Mouse (Mus musculus): ENCODE measurements around the gene Izumo4. TPM values are rescaled to one million over a fixed set of nuclear protein-coding genes. Genes with fewer than 3 reads are reported as not detected.

Gene Izumo4
- polyA plus RNA-seq, 1 experiment = 1.2 TPM

GRCm38 (mm10) chr10:80666837-80667412 is 35.1 kb upstream of the Izumo4 start:
- Histone ChIP-seq H3K4me1 (ENCODE audit: control insufficient read depth) (peaks cover 83% of the 10 kb centered on the region), H3K9me3 (ENCODE audit: control insufficient read depth, low read length) (no peaks in the 10 kb centered on the region), H3K27me3 (ENCODE audit: control insufficient read depth) (no peaks in the 10 kb centered on the region), H3K4me3 (replicated peaks) (no peak overlapping the region), H3K36me3 (ENCODE audit: control insufficient read depth) (peaks cover 70% of the 10 kb centered on the region)
- TF ChIP-seq TAL1 (IDR thresholded peaks at IDR 0.05; ENCODE audit: low read length) (no peak), GATA1 (IDR thresholded peaks at IDR 0.05; ENCODE audit: low read length) (no peak)

- Histone ChIP-seq H3K9me3 (ENCODE audit: control insufficient read depth, low read length) (no peaks in the 10 kb centered on the region), H3K27me3 (ENCODE audit: control insufficient read depth) (no peaks in the 10 kb centered on the region), H3K4me1 (ENCODE audit: control insufficient read depth) (peaks cover 87% of the 10 kb centered on the region), H3K36me3 (ENCODE audit: control insufficient read depth) (peaks cover 87% of the 10 kb centered on the region), H3K4me3 (replicated peaks) (no peak overlapping the region)
- no peak for TF ChIP-seq GATA1 (IDR thresholded peaks at IDR 0.05; ENCODE audit: low read length)
Measured at GRCm38 (mm10) chr10:80668614-80669013, 33.4 kb upstream of the Izumo4 start.

GRCm38 (mm10) chr10:80669018-80669417 is 33.0 kb upstream of the Izumo4 start:
- Histone ChIP-seq H3K9me3 (ENCODE audit: control insufficient read depth, low read length) (no peaks in the 10 kb centered on the region), H3K4me3 (replicated peaks) (no peak overlapping the region), H3K27me3 (ENCODE audit: control insufficient read depth) (no peaks in the 10 kb centered on the region), H3K36me3 (ENCODE audit: control insufficient read depth) (peaks cover 91% of the 10 kb centered on the region), H3K4me1 (ENCODE audit: control insufficient read depth) (peaks cover 87% of the 10 kb centered on the region)
- no peak for TF ChIP-seq TAL1 (IDR thresholded peaks at IDR 0.05; ENCODE audit: low read length)
- no peak for TF ChIP-seq GATA1 (IDR thresholded peaks at IDR 0.05; ENCODE audit: low read length)

GRCm38 (mm10) chr10:80669737-80670485 is 32.1 kb upstream of the Izumo4 start:
- TF ChIP-seq TAL1 (IDR thresholded peaks at IDR 0.05; ENCODE audit: low read length) = no peak
- no peak for TF ChIP-seq GATA1 (IDR thresholded peaks at IDR 0.05; ENCODE audit: low read length)
- no peaks in the 10 kb centered on the region for H3K9me3 ChIP-seq (ENCODE audit: control insufficient read depth, low read length)
- no peak overlapping the region for H3K4me3 ChIP-seq (replicated peaks)
- no peaks in the 10 kb centered on the region for H3K27me3 ChIP-seq (ENCODE audit: control insufficient read depth)
- H3K36me3 ChIP-seq (ENCODE audit: control insufficient read depth) = peaks cover 100% of the 10 kb centered on the region
- peaks cover 87% of the 10 kb centered on the region for H3K4me1 ChIP-seq (ENCODE audit: control insufficient read depth)

GRCm38 (mm10) chr10:80670531-80670930 is 31.5 kb upstream of the Izumo4 start:
- peaks cover 87% of the 10 kb centered on the region for H3K4me1 ChIP-seq (ENCODE audit: control insufficient read depth)
- peaks cover 94% of the 10 kb centered on the region for H3K36me3 ChIP-seq (ENCODE audit: control insufficient read depth)
- TF ChIP-seq GATA1 (IDR thresholded peaks at IDR 0.05; ENCODE audit: low read length) (no peak), TAL1 (IDR thresholded peaks at IDR 0.05; ENCODE audit: low read length) (no peak)
- H3K4me3 ChIP-seq (replicated peaks) = no peak overlapping the region
- no peaks in the 10 kb centered on the region for H3K9me3 ChIP-seq (ENCODE audit: control insufficient read depth, low read length)
- H3K27me3 ChIP-seq (ENCODE audit: control insufficient read depth) = no peaks in the 10 kb centered on the region

GRCm38 (mm10) chr10:80671251-80671650 is 30.7 kb upstream of the Izumo4 start:
- no peak overlapping the region for H3K4me3 ChIP-seq (replicated peaks)

GRCm38 (mm10) chr10:80671936-80672690 is 29.9 kb upstream of the Izumo4 start:
- H3K9me3 ChIP-seq (ENCODE audit: control insufficient read depth, low read length) = no peaks in the 10 kb centered on the region
- no peak for TF ChIP-seq GATA1 (IDR thresholded peaks at IDR 0.05; ENCODE audit: low read length)
- no peak for TF ChIP-seq TAL1 (IDR thresholded peaks at IDR 0.05; ENCODE audit: low read length)
- H3K36me3 ChIP-seq (ENCODE audit: control insufficient read depth) = peaks cover 78% of the 10 kb centered on the region
- no peaks in the 10 kb centered on the region for H3K27me3 ChIP-seq (ENCODE audit: control insufficient read depth)
- peak overlapping the region; percentile 5 for H3K4me3 ChIP-seq (replicated peaks)
- H3K4me1 ChIP-seq (ENCODE audit: control insufficient read depth) = peaks cover 82% of the 10 kb centered on the region

More at GRCm38 (mm10) chr10:80671251-80671650, 30.7 kb upstream of the Izumo4 start:
- H3K9me3 ChIP-seq (ENCODE audit: control insufficient read depth, low read length) = no peaks in the 10 kb centered on the region
- H3K36me3 ChIP-seq (ENCODE audit: control insufficient read depth) = peaks cover 87% of the 10 kb centered on the region
- no peak for TF ChIP-seq TAL1 (IDR thresholded peaks at IDR 0.05; ENCODE audit: low read length)
- peaks cover 81% of the 10 kb centered on the region for H3K4me1 ChIP-seq (ENCODE audit: control insufficient read depth)
- no peaks in the 10 kb centered on the region for H3K27me3 ChIP-seq (ENCODE audit: control insufficient read depth)

- Histone ChIP-seq H3K9me3 (ENCODE audit: control insufficient read depth, low read length) (no peaks in the 10 kb centered on the region), H3K27me3 (ENCODE audit: control insufficient read depth) (no peaks in the 10 kb centered on the region), H3K4me1 (ENCODE audit: control insufficient read depth) (peaks cover 89% of the 10 kb centered on the region), H3K4me3 (replicated peaks) (peak overlapping the region; percentile 81), H3K36me3 (ENCODE audit: control insufficient read depth) (peaks cover 62% of the 10 kb centered on the region)
- TF ChIP-seq GATA1 (IDR thresholded peaks at IDR 0.05; ENCODE audit: low read length) = no peak
- TF ChIP-seq TAL1 (IDR thresholded peaks at IDR 0.05; ENCODE audit: low read length) = no peak
Measured at GRCm38 (mm10) chr10:80673690-80674089, 28.3 kb upstream of the Izumo4 start.

GRCm38 (mm10) chr10:80674161-80674711 is 27.7 kb upstream of the Izumo4 start:
- peak overlapping the region; percentile 81 for H3K4me3 ChIP-seq (replicated peaks)
- H3K36me3 ChIP-seq (ENCODE audit: control insufficient read depth) = peaks cover 57% of the 10 kb centered on the region
- no peaks in the 10 kb centered on the region for H3K9me3 ChIP-seq (ENCODE audit: control insufficient read depth, low read length)
- no peaks in the 10 kb centered on the region for H3K27me3 ChIP-seq (ENCODE audit: control insufficient read depth)
- TF ChIP-seq GATA1 (IDR thresholded peaks at IDR 0.05; ENCODE audit: low read length) = no peak
- no peak for TF ChIP-seq TAL1 (IDR thresholded peaks at IDR 0.05; ENCODE audit: low read length)
- peaks cover 89% of the 10 kb centered on the region for H3K4me1 ChIP-seq (ENCODE audit: control insufficient read depth)
